Mouse (Mus musculus) ES-Bruce4 (cell line): ENCODE results near the gene Tcl1b2. TPM values are rescaled to one million over a fixed set of nuclear protein-coding genes. Genes with fewer than 3 reads are reported as not detected.
A peak's percentile ranks its signal among the peaks of the same experiment; 100 is the strongest.
"Not testable (repeated sequence)": the region's sequence is repeated elsewhere in the genome, so short reads cannot be mapped to it uniquely, and the experiment has no call there.

ENCODE experiments used
- H3K27ac ChIP-seq: 2 replicates; pipeline ENCODE4 v1.5.1; 2012; ENCODE audit warnings: low read length, inconsistent platforms; ENCODE audit not compliant: insufficient read depth
- H3K27me3 ChIP-seq: 2 replicates; pipeline ENCODE4 v1.6.1; 2012; ENCODE audit warnings: mild to moderate bottlenecking, low read length, inconsistent platforms; ENCODE audit not compliant: control insufficient read depth, poor library complexity, insufficient read depth, severe bottlenecking
- H3K36me3 ChIP-seq: 2 replicates; pipeline ENCODE4 v1.6.1; 2012; ENCODE audit warnings: inconsistent platforms, mild to moderate bottlenecking, low read length, moderate library complexity; ENCODE audit not compliant: control insufficient read depth, poor library complexity, insufficient read depth, severe bottlenecking
- H3K4me1 ChIP-seq: one replicate; pipeline ENCODE4 v1.8.1; 2011; ENCODE audit warnings: low read length; ENCODE audit not compliant: control insufficient read depth, insufficient read depth
- H3K4me3 ChIP-seq: 2 replicates; pipeline ENCODE4 v1.5.1; 2011; ENCODE audit warnings: low read depth, mild to moderate bottlenecking, low read length
- H3K9ac ChIP-seq: 2 replicates; pipeline ENCODE4 v1.6.1; 2012; ENCODE audit warnings: low read depth, mild to moderate bottlenecking, inconsistent platforms; ENCODE audit not compliant: poor library complexity, severe bottlenecking
- H3K9me3 ChIP-seq: replicated peaks from 2 replicates; pipeline ENCODE4 v1.6.1; 2012; ENCODE audit warnings: mild to moderate bottlenecking, low read length, inconsistent platforms; ENCODE audit not compliant: control insufficient read depth, poor library complexity, insufficient read depth, severe bottlenecking
- CTCF ChIP-seq: IDR thresholded peaks from one replicate; pipeline ENCODE4 v1.8.1; 2011; ENCODE audit warnings: low read depth, low read length
- EP300 ChIP-seq: IDR thresholded peaks from 2 replicates; pipeline ENCODE4 v1.6.1; 2011; ENCODE audit warnings: low read depth, low read length; ENCODE audit not compliant: insufficient read depth
- POLR2A ChIP-seq: IDR thresholded peaks from one replicate; pipeline ENCODE4 v1.8.1; 2011; ENCODE audit warnings: low read length; ENCODE audit not compliant: insufficient read depth
- polyA plus RNA-seq: library from polyadenylated mRNA; stranded (reverse); fragments of >200 nt; gene quantifications from 2 replicates; pipeline ENCODE4 v1.2.4, GENCODE M21; 2011; ENCODE audit warnings: low read depth; ENCODE audit not compliant: missing spikeins, insufficient read depth, insufficient read length

The Tcl1b2 gene
- polyA plus RNA-seq, 1 experiment: not detected

GRCm38 (mm10) chr12:105166734-105167133 lies 20.9 kb downstream of the Tcl1b2 start:
- no peak overlapping the region for H3K9ac ChIP-seq
- no peaks in the 10 kb centered on the region for H3K9me3 ChIP-seq
- no peak for TF ChIP-seq CTCF
- TF ChIP-seq EP300: no peak
- TF ChIP-seq POLR2A: no peak
- no peak overlapping the region for H3K27ac ChIP-seq
- no peaks in the 10 kb centered on the region for H3K27me3 ChIP-seq
- no peaks in the 10 kb centered on the region for H3K4me1 ChIP-seq
- no peak overlapping the region for H3K4me3 ChIP-seq
- H3K36me3 ChIP-seq: no peaks in the 10 kb centered on the region

- H3K36me3 ChIP-seq: no peaks in the 10 kb centered on the region
- no peak overlapping the region for H3K4me3 ChIP-seq
- no peaks in the 10 kb centered on the region for H3K4me1 ChIP-seq
- no peak for TF ChIP-seq EP300
- TF ChIP-seq CTCF: no peak
- TF ChIP-seq POLR2A: no peak
- no peak overlapping the region for H3K27ac ChIP-seq
- H3K9me3 ChIP-seq: no peaks in the 10 kb centered on the region
- no peak overlapping the region for H3K9ac ChIP-seq
- no peaks in the 10 kb centered on the region for H3K27me3 ChIP-seq
Measured at GRCm38 (mm10) chr12:105173366-105173765, 27.6 kb downstream of the Tcl1b2 start.

DNA sequence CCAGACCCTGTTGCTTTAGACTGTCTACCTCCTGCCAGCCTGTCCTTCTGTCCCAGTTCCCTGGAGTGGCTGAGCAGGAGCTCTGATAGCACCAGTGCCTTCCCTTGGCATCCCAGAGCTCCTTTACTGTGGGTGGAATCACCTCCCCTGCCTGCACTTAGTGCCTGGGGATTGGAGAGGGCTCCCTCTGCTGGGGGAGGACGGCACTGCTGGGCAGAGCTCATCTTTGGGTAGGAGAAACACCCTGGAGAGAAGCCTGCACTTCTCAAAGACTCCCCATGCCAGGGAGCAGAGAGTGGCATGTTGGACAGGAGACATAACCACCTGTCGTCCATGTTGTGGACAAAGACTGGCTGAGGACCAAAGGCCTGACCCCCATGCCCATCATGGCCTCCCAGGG lies 28.5 kb downstream of the Tcl1b2 start:
- not testable (repeated sequence) for H3K4me1 ChIP-seq, H3K27me3 ChIP-seq, H3K27ac ChIP-seq, H3K9ac ChIP-seq, H3K36me3 ChIP-seq, H3K4me3 ChIP-seq, H3K9me3 ChIP-seq

DNA sequence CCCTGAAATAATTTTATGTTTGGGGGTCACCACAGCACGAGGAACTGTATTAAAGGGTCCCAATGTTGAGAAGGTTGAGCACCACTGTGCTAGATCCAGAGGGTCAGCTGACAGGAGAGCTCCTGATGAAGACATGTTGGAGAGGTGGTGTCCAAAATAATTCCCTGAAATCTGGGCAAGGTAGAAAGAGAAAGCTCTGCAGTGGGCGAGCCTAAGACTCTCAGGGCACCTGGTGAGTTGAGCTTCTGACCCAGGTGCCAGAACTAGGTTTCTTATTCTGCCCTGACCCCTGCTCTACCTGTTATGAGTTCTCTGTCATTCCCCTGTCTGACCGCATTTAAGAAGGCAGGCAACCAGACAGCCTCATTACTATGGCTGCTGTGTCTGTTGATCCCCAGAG lies 30.2 kb downstream of the Tcl1b2 start, which contains the start of gene Tcl1b5:
Gene Tcl1b5, plus strand, starts transcription at position 301 of the 400 bp plus-strand sequence.
- H3K9me3 ChIP-seq, H3K9ac ChIP-seq: not testable (repeated sequence)

GRCm38 (mm10) chr12:105181040-105181644 lies 35.3 kb downstream of the Tcl1b2 start:
- not testable (repeated sequence) for H3K36me3 ChIP-seq, H3K27me3 ChIP-seq, H3K9me3 ChIP-seq, H3K27ac ChIP-seq, H3K4me1 ChIP-seq, H3K9ac ChIP-seq, H3K4me3 ChIP-seq

More for the DNA sequence above, 30.2 kb downstream of the Tcl1b2 start, which contains the start of gene Tcl1b5:
- not testable (repeated sequence) for H3K27me3 ChIP-seq, H3K36me3 ChIP-seq, H3K4me3 ChIP-seq, H3K4me1 ChIP-seq, H3K27ac ChIP-seq

DNA sequence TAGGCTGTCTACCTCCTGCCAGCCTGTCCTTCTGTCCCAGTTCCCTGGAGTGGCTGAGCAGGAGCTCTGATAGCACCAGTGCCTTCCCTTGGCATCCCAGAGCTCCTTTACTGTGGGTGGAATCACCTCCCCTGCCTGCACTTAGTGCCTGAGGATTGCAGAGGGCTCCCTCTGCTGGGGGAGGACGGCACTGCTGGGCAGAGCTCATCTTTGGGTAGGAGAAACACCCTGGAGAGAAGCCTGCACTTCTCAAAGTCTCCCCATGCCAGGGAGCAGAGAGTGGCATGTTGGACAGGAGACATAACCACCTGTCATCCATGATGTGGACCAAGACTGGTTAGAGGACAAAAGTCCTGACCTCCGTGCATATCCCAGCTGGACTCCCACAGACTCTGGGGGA lies 43.2 kb downstream of the Tcl1b2 start:
- not testable (repeated sequence) for H3K36me3 ChIP-seq
- peak; percentile 21 for TF ChIP-seq CTCF

DNA sequence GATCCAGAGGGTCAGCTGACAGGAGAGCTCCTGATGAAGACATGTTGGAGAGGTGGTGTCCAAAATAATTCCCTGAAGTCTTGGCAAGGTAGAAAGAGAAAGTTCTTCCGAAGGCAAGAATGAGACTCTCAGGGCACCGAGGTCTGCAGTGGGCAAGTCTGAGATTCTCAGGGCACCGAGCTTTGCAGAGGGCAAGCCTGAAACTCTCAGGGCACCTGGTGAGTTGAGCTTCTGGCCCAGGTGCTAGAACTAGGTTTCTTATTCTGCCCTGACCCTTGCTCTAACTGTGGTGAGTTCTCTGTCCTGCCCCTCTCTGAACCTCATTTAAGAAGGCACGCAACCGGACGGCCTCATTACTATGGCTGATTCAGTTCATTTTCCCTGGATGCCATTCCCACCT lies 44.9 kb downstream of the Tcl1b2 start, which contains the start of gene Tcl1b3:
Gene Tcl1b3, plus strand, starts transcription at position 301 of the 400 bp plus-strand sequence.
- H3K36me3 ChIP-seq, H3K27me3 ChIP-seq, H3K9me3 ChIP-seq, H3K4me1 ChIP-seq, H3K9ac ChIP-seq, H3K4me3 ChIP-seq, H3K27ac ChIP-seq: not testable (repeated sequence)

More for the DNA sequence above, 43.2 kb downstream of the Tcl1b2 start:
- H3K4me1 ChIP-seq, H3K27ac ChIP-seq, H3K9me3 ChIP-seq, H3K27me3 ChIP-seq, H3K4me3 ChIP-seq, H3K9ac ChIP-seq: not testable (repeated sequence)

DNA sequence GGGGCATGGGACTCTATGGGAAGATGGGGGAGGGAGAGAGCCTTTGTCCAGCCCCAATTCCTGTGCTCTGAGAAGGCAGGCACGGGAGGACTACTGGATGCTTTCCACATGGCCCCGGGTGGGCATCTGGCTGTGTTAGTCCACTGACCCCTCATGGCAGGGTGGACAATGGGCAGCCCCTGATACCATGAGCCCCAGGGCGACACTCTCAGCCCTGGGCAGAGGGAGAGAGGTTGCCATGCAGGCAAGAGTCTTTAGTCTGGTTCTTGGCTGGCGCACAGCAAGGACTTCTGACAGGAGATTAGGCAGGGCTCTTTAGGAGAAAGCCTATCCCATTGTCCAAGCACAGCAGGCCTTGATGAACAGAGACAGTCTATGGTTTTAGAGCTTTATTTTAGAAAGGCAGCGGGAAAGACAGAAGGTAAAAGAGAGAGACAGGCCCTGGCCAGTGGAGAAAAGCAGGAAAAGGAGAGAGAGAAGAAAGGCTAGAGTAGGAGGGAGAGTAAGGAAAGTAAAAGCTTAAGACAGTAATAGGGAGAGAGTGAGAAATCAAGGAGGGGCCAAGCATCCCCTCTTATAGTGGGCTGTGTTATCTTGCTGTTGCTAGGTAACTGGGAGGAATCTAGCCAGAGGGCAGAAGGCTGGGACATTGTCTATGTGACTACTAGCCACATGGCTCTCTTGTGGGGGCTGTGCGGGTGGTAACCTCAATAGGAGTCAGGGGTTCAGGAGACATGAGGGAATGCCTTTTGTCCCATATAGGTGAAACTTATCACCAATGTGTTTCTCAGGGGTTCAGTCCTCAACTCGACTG lies 54.1 kb downstream of the Tcl1b2 start:
- not testable (repeated sequence) for H3K36me3 ChIP-seq, H3K4me3 ChIP-seq, H3K9me3 ChIP-seq, H3K27me3 ChIP-seq, H3K27ac ChIP-seq, H3K4me1 ChIP-seq, H3K9ac ChIP-seq

- H3K9ac ChIP-seq, H3K9me3 ChIP-seq, H3K27ac ChIP-seq, H3K4me3 ChIP-seq, H3K27me3 ChIP-seq, H3K4me1 ChIP-seq, H3K36me3 ChIP-seq: not testable (repeated sequence)
Measured at GRCm38 (mm10) chr12:105201657-105202056, 55.8 kb downstream of the Tcl1b2 start, which contains the start of gene Tcl1b4. Gene Tcl1b4, plus strand, starts transcription at chr12:105201957.
